ENCODE assay signal across 19 mouse cellular contexts in genomic region chr1:96569281-96569680, GRCm38 (mm10).
DNase-seq lines count a peak whose midpoint lies in the region; ATAC-seq and TF ChIP-seq lines count a peak whose summit lies in the region.
"Had no signal": no experiment of that assay in that cellular context is flagged by ENCODE, and none has a peak within 500 bp of the region (broad histone marks: within the 10 kb centered on the region; RNA-seq: fewer than 3 reads in every experiment).

No protein-coding gene starts in this region.

- H3K36me3 ChIP-seq in hindbrain, postnatal 0 days (ENCODE audit: insufficient read depth, low read length) = no peaks in the 10 kb centered on the region
- H3K36me3 ChIP-seq in hindbrain, embryonic 12.5 days = no peaks in the 10 kb centered on the region
- no peaks in the 10 kb centered on the region for H3K36me3 ChIP-seq in lung, embryonic 14.5 days (ENCODE audit: insufficient read depth)
- no peaks in the 10 kb centered on the region for H3K36me3 ChIP-seq in CH12.LX (replicated peaks in 1 of 2; ENCODE audit: control insufficient read depth in 1 of 2, insufficient read depth in 1 of 2, low read length in 1 of 2)
- H3K36me3 ChIP-seq: embryonic facial prominence, embryonic 13.5 days; forebrain, embryonic 15.5 days; heart, embryonic 10.5 days; hindbrain, embryonic 15.5 days had no signal

- dilution Hi-C loops in CH12.LX (cut with MboI; ENCODE audit: extremely low pct_ligation_motif_present, extremely low pct_unique_long_range_greater_than_20kb, low sequenced_read_pairs) = no loop called here

- H3K79me2 ChIP-seq in CH12.LX (replicated peaks; ENCODE audit: control insufficient read depth, extremely low read depth, insufficient read depth, poor library complexity, severe bottlenecking) = no peaks in the 10 kb centered on the region

- no peaks in the 10 kb centered on the region for H3K27me3 ChIP-seq in hindbrain, postnatal 0 days (ENCODE audit: insufficient read depth, low read length)
- no peaks in the 10 kb centered on the region for H3K27me3 ChIP-seq in hindbrain, embryonic 12.5 days
- no peaks in the 10 kb centered on the region for H3K27me3 ChIP-seq in lung, embryonic 14.5 days (ENCODE audit: insufficient read depth, low read length)
- no peaks in the 10 kb centered on the region for H3K27me3 ChIP-seq in CH12.LX (replicated peaks)
- H3K27me3 ChIP-seq: embryonic facial prominence, embryonic 13.5 days; forebrain, embryonic 15.5 days; hindbrain, embryonic 15.5 days had no signal

- TF ChIP-seq EP300 in CH12.LX (IDR thresholded peaks at IDR 0.05; ENCODE audit: low read length) = no peak

- TF ChIP-seq POLR2A in lung, adult 2 months (IDR thresholded peaks at IDR 0.05; ENCODE audit: borderline replicate concordance, extremely low read depth, low read depth, low read length) = no peak
- no peak for TF ChIP-seq POLR2A in CH12.LX (IDR thresholded peaks at IDR 0.05; ENCODE audit: low read depth, low read length)

- H3K4me2 ChIP-seq in hindbrain, postnatal 0 days (ENCODE audit: low read depth, low read length) = no peak overlapping the region
- no peak overlapping the region for H3K4me2 ChIP-seq in hindbrain, embryonic 12.5 days (replicated peaks)
- H3K4me2 ChIP-seq in lung, embryonic 14.5 days = no peak overlapping the region
- H3K4me2 ChIP-seq in CH12.LX (ENCODE audit: insufficient read depth, low read depth, poor library complexity, severe bottlenecking) = no peak overlapping the region
- H3K4me2 ChIP-seq: embryonic facial prominence, embryonic 13.5 days; forebrain, embryonic 15.5 days; hindbrain, embryonic 15.5 days had no signal

- no peak; the same call in 1 of the 2 replicates for TF ChIP-seq RAD21 in CH12.LX (IDR thresholded peaks at IDR 0.05; ENCODE audit: low read depth, low read length)

- no peaks in the 10 kb centered on the region for H3K9me3 ChIP-seq in hindbrain, postnatal 0 days (ENCODE audit: low read length)
- no peaks in the 10 kb centered on the region for H3K9me3 ChIP-seq in hindbrain, embryonic 12.5 days (replicated peaks)
- no peaks in the 10 kb centered on the region for H3K9me3 ChIP-seq in lung, embryonic 14.5 days (ENCODE audit: low read depth, low read length)
- no peaks in the 10 kb centered on the region for H3K9me3 ChIP-seq in CH12.LX (replicated peaks; ENCODE audit: low read length)
- H3K9me3 ChIP-seq: embryonic facial prominence, embryonic 13.5 days; forebrain, embryonic 15.5 days; heart, embryonic 10.5 days; hindbrain, embryonic 15.5 days had no signal

- TF ChIP-seq CTCF in hindbrain, postnatal 0 days (IDR thresholded peaks at IDR 0.05; ENCODE audit: low read depth) = no peak
- no peak for TF ChIP-seq CTCF in lung, embryonic 14.5 days (IDR thresholded peaks at IDR 0.05; ENCODE audit: low read depth)
- TF ChIP-seq CTCF in lung, adult 2 months (IDR thresholded peaks at IDR 0.05; ENCODE audit: insufficient read depth, low read length) = no peak
- TF ChIP-seq CTCF in CH12.LX (conservative IDR thresholded peaks at IDR 0.05 in 1 of 2, IDR thresholded peaks at IDR 0.05 in 1 of 2; ENCODE audit: low read depth in 2 of 2, low read length in 2 of 2) = no peak

- H3K4me3 ChIP-seq in hindbrain, postnatal 0 days (ENCODE audit: low read length) = no peak overlapping the region
- no peak overlapping the region for H3K4me3 ChIP-seq in hindbrain, embryonic 12.5 days
- H3K4me3 ChIP-seq in lung, embryonic 14.5 days (ENCODE audit: low read depth, low read length) = no peak overlapping the region
- no peak overlapping the region for H3K4me3 ChIP-seq in lung, adult 2 months (replicated peaks; ENCODE audit: extremely low read depth, low read depth, low read length)
- H3K4me3 ChIP-seq in CH12.LX (replicated peaks in 1 of 3; ENCODE audit: low read depth in 2 of 3, low read length in 2 of 3, poor library complexity in 1 of 3) = no peak overlapping the region
- H3K4me3 ChIP-seq: embryonic facial prominence, embryonic 13.5 days; forebrain, embryonic 15.5 days; heart, embryonic 10.5 days; hindbrain, embryonic 15.5 days had no signal

- in situ Hi-C loops in CH12.LX (cut with MboI; ENCODE audit: low pct_ligation_motif_present, low pct_unique_long_range_greater_than_20kb, low sequenced_read_pairs) = no loop called here

- no peak overlapping the region for H3K9ac ChIP-seq in hindbrain, postnatal 0 days (replicated peaks; ENCODE audit: low read length)
- no peak overlapping the region for H3K9ac ChIP-seq in hindbrain, embryonic 12.5 days
- no peak overlapping the region for H3K9ac ChIP-seq in lung, embryonic 14.5 days
- no peak overlapping the region for H3K9ac ChIP-seq in CH12.LX (ENCODE audit: insufficient read depth, low read depth)
- H3K9ac ChIP-seq: embryonic facial prominence, embryonic 13.5 days; forebrain, embryonic 15.5 days; hindbrain, embryonic 15.5 days had no signal

- no peaks in the 10 kb centered on the region for H3K4me1 ChIP-seq in hindbrain, postnatal 0 days (ENCODE audit: insufficient read depth, low read length)
- no peaks in the 10 kb centered on the region for H3K4me1 ChIP-seq in hindbrain, embryonic 12.5 days
- H3K4me1 ChIP-seq in lung, embryonic 14.5 days (ENCODE audit: insufficient read depth) = no peaks in the 10 kb centered on the region
- no peaks in the 10 kb centered on the region for H3K4me1 ChIP-seq in lung, adult 2 months (ENCODE audit: control insufficient read depth, insufficient read depth, low read length)
- H3K4me1 ChIP-seq in CH12.LX (ENCODE audit: control insufficient read depth in 1 of 2, insufficient read depth in 2 of 2) = no peaks in the 10 kb centered on the region
- H3K4me1 ChIP-seq: embryonic facial prominence, embryonic 13.5 days; forebrain, embryonic 15.5 days; heart, embryonic 10.5 days; hindbrain, embryonic 15.5 days had no signal

- peak; percentile 33 for DNase-seq in hindbrain, postnatal 0 days (ENCODE audit: low spot score)
- DNase-seq in lung, embryonic 14.5 days = peak; percentile 26
- no peak for DNase-seq in lung, adult 2 months
- DNase-seq in CH12.LX (ENCODE audit: extremely low read depth) = no peak
- peak; percentile 2 for DNase-seq in Muller cell, postnatal 12 days (ENCODE audit: inconsistent ontology term)
- no peak for DNase-seq in adrenal gland, adult 8-10 months
- DNase-seq: adrenal gland, postnatal 14 days; cerebellum, adult 18-20 months; cerebellum, adult 9-11 months; cerebellum, postnatal 36 days; heart, adult 18-20 months; heart, postnatal 10 days; heart, postnatal 4 days had no signal

- H3K27ac ChIP-seq in hindbrain, postnatal 0 days = no peak overlapping the region
- no peak overlapping the region for H3K27ac ChIP-seq in hindbrain, embryonic 12.5 days
- H3K27ac ChIP-seq in lung, embryonic 14.5 days (ENCODE audit: low read depth) = no peak overlapping the region
- no peak overlapping the region for H3K27ac ChIP-seq in CH12.LX (ENCODE audit: insufficient read depth, low read depth)
- H3K27ac ChIP-seq: embryonic facial prominence, embryonic 13.5 days; forebrain, embryonic 15.5 days; heart, embryonic 10.5 days; hindbrain, embryonic 15.5 days had no signal

- ATAC-seq in hindbrain, postnatal 0 days = no peak
- no peak for ATAC-seq in hindbrain, embryonic 12.5 days (ENCODE audit: low FRiP score)
- no peak for ATAC-seq in lung, embryonic 14.5 days (ENCODE audit: insufficient read depth)
- ATAC-seq: forebrain, embryonic 15.5 days; inflammation-experienced regulatory T-cells, adult 6 months had no signal

TF ChIP-seq in CH12.LX, 34 proteins besides CTCF, POLR2A, EP300 and RAD21:
- TF ChIP-seq UBTF (IDR thresholded peaks at IDR 0.05; ENCODE audit: low read depth, low read length) (no peak), ZNF384 (IDR thresholded peaks at IDR 0.05; ENCODE audit: low read depth, low read length) (peak; percentile 58)

Comparison
In these comparisons a context has a peak if more than half of its experiments do, and no peak if none do; other contexts are left out.
1. DNase-seq: peak in hindbrain, postnatal 0 days (single experiment), lung, embryonic 14.5 days (single experiment) and Muller cell, postnatal 12 days (single experiment); none in lung, adult 2 months (single experiment), CH12.LX (single experiment) and adrenal gland, adult 8-10 months (single experiment).